Mouse (Mus musculus): ENCODE data around the gene Trpm2.

DNA sequence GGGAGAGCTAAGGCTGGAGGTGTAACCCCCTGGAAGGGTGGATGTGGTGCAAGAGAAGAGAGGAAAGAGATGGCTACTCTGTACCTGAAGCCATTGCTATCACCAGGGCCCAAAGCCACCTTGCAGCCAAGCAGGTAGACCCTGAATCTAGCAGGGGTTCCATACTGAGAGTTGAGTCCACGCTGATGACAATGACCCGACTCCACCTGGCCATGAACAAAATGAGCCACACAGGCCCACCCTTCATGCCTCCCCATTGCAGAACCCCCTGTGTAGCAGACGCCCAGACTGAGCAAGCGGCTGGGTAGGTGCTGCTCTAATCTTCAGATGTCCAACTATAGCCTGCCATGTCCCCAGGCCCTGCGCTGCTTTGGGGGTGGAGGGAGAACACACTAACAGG is 15.4 kb upstream of the Trpm2 start:
- TF ChIP-seq CTCF (IDR thresholded peaks at IDR 0.05; ENCODE audit: low read depth) = no peak
- no peak for TF ChIP-seq EP300 (IDR thresholded peaks at IDR 0.05; ENCODE audit: low read depth)
